Mouse (Mus musculus) lung, postnatal 14 days (tissue): ENCODE data around the gene Flvcr1.
A peak's percentile ranks its signal among the peaks of the same experiment; 100 is the strongest.
"Not testable (repeated sequence)": the region's sequence is repeated elsewhere in the genome, so short reads cannot be mapped to it uniquely, and the experiment has no call there.

ENCODE experiments used
- DNase-seq: peaks from one replicate; pipeline ENCODE4 v3.0.0; 2021

Gene Flvcr1

DNA sequence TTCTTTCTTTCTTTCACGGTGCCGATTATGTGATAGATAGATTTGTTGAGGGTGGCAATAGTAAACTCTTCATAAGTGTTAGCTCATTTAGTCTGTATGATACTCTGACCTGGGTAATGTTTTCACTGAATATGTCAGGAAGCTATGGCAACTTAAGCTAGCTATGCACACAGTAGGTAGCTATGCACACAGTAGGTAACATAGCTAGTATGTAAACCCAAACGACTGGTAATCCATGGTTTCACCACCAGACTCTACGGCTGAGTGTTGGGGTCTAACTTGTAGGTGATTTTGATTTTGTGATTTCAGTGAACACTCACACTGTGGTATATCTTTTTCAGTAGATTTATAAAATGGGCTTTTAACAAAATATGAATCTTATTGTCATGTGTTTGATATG lies 12.0 kb upstream of the Flvcr1 start:
- no peak for DNase-seq

GRCm38 (mm10) chr1:191036554-191037334 lies 10.8 kb upstream of the Flvcr1 start, which contains the start of gene Spata45:
TSS of gene Spata45 (plus strand) at chr1:191036639.
- DNase-seq, result no peak

- DNase-seq, result no peak
Observed at GRCm38 (mm10) chr1:191035649-191036048, 9.7 kb upstream of the Flvcr1 start.

DNA sequence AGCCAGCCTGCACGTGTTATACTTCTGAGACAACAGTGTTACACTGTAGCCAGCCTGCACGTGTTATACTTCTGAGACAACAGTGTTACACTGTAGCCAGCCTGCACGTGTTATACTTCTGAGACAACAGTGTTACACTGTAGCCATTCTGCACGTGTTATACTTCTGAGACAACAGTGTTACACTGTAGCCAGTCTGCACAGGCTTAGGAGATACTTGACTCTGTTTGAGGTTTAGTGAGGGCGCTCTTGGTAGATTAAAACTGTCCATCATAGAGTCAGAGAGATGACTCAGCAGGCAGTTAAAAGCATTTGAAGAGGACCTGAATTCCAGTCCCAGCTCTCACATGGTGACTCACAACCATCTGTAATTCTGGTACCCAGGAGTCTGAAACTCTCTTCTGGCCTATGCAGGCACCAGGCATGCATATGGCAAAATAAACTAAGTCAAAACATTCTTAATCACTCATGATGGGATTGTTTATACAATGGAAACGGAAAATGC lies 5.0 kb upstream of the Flvcr1 start:
- DNase-seq, result not testable (repeated sequence)

DNA sequence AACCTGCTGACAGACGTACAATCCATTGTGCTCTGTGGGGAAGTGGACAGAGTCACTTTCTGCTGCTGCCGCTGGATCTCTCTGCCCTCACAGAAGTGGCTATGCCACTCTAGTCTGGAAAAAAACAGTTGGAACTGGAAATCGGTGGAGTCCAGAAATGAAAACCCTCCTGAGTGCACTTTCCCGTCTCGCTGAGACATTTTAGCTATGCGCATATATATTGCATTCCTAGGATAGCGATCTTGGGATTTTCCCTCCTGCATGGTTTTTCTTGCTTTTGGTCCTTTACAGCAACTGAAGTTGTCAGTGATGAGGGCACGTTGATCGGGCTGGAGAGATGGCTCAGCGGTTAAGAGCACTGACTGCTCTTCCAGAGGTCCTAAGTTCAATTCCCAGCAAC lies 4.2 kb upstream of the Flvcr1 start:
- no peak for DNase-seq

DNA sequence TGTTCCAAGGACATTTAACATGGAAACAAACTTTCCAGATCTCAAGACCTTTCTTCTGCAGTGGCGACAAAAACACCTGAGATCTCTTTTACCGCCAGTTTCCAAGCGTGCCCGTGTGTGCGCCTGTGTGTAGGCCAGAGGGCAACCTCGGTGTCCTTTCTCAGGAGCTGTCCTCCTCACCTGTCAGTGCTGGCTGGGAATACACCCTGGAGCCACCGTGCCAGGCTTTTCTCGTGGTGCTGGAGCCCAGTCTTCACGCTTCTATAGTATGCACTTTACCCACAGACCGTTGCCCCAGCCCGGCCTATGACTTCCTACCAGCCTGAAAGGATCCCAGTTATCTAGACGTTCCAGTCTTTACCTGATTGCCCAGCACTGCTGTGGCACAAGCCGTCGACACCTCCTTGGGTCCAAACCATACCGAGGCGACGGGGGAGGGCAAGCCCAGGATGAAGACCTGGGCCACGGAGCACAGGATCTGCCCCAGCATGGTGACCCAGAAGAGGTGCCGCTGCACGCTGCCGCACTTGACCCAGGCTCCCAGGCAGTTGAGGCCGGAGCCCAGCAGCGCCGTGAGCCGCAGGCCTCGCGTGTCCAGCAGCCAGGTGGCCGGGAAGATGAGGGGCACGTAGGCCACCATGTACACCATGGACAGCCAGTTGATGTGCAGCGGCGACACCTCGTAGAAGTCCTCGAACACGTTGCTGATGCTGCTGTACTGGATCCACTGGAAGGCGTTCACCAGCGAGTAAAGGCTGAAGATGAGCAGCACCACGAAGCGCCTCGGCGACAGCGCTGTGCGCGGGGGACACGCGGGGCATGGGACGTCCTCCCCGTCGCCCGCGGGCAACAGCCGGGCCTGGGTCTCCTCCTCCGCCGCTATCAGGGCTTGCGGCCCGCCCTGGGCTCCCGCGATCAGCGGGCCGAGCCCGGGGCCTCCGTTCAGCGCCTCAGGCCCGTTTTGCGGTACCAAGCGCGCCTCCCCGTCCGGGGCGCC lies 644 bp downstream of the Flvcr1 start:
- peak; percentile 26 for DNase-seq

- DNase-seq, result not testable (repeated sequence)
Observed at GRCm38 (mm10) chr1:191023806-191024205, 2.2 kb downstream of the Flvcr1 start.

DNA sequence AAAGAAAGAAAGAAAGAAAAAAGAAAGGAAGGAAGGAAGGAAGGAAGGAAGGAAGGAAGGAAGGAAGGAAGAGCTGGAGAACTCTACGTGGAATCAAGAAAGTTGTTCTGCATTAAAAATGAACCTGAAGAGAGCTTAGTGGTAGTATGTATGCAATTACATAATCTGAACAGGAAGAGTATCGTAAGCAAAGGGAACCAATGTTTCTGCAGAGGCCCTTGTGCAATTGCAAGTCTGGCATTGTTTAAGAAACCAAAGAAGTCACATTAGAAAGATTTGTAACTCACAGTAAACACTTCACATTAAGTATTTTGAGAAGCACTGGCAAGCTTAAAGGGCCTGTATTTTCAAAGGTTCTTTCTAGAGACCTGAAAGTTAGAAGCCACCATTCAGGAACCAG lies 2.8 kb downstream of the Flvcr1 start:
- DNase-seq, result no peak

- DNase-seq, result no peak
Observed at GRCm38 (mm10) chr1:191021016-191021415, 4.9 kb downstream of the Flvcr1 start.

DNA sequence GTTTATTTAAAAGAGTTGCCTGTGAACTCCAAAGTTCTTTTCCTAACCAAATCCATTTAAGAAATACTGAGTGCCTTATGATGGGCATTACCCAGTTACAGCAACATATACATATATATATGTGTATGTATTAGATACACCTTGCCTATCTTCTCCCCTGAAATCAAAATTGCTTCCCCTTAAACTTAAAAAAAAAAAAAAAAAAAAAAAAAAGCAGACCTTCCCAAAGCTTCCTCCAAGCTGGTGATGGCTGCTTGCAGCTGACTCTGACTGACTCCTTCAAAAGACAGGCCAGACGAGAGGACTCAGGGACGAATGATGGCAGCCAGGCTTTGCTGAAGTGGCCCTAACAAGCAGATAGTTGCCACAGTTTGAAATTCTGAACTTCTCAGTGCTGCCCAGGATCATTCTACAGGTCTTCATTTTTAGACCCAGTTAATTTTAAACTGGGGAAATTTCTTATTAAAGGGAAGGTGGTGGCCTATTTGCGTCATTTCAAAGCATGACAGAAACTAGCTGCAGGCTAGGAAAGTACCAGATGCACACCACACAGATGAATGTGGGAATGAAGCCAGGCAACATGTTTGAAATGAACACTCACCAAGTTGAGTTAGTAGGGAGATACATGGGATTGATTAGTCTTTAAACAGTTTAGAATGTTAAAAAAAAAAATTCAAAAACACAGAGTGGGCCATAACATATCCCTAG lies 5.6 kb downstream of the Flvcr1 start:
- no peak for DNase-seq

GRCm38 (mm10) chr1:191019803-191020202 lies 6.2 kb downstream of the Flvcr1 start:
- DNase-seq, result no peak

GRCm38 (mm10) chr1:191014271-191014670 lies 11.7 kb downstream of the Flvcr1 start:
- DNase-seq, result no peak

GRCm38 (mm10) chr1:191008707-191009106 lies 17.3 kb downstream of the Flvcr1 start:
- DNase-seq, result no peak

DNA sequence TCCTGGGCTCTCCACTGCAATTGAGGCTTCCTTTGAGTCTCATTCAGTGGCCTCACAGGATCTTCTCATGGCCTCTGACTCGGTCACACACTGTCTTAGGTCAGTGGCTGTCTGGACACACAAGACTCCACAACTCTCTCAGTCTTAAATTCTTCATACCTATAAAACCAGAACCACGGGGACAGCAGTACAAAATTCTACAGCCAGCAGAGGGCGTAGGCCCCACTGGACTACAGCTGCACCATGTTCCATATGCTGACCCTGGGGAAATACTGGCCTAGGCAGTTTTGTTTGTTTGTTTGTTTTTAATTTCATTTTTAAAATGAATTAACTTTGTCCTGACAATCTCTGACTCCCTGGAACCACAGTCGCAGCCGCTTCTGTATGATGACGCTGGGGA lies 23.8 kb downstream of the Flvcr1 start:
- DNase-seq, result peak; percentile 33

DNA sequence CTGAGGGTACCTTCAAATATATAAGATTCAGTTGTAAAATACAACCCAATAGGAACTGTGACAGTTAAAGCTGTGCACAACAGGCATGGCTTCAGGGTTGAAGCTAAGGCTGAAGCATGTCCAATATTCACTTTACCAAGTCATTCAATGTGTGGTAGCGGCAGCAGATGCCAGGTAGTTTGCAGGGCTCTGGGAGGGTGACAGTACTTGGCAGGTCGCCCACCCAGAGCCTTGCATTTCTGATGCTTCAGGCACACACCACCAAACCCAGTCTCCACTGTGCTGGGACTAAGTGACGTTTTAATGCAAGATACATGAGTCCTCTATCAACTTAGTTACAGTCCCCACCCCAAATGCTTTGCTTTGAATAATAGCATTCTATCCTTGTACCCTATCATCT lies 25.3 kb downstream of the Flvcr1 start:
- DNase-seq, result no peak

DNA sequence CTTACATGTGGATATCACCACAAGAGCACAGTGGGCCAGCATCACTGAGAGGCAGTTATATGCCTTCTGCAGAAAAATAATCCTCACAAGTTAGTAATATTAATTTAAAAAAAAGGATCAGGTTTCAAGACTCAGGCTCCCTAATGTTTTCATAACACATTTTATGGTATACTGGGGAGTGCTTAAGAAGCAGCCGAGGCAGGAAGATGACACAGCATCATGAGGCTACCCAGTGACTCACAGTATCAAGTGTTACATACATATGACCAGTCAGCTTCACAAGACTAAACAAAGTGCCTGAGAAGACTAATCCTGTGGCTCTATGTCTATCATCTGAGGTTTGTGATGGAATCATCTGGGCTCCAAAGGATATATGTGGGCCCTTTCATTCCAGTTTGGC lies 27.9 kb downstream of the Flvcr1 start:
- no peak for DNase-seq

DNA sequence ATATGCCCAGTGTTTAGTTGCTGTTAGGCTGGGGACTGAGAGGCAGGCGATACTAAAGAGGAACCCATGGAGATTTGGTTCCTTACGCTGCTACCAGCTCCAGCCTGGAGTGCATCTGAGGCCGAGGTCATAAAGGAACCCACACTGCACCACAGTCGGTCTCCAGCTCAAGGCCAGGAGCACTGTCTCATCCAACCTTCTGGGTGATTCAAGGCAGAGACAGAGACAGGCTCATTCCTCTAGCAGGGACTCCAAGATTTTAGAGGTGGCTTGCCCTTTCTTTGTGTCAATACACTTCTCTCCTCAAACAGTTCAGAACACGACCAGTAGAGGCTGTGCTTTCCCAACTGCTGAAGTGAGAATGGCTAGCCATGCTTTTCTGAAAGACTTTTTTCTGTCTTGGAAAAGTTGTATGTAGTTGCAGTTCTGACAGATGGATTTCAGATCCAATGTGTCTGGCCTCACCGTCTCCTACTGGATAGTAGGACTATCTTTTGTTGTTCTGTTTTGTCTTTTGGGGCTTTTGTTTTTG lies 29.5 kb downstream of the Flvcr1 start:
- no peak for DNase-seq

DNA sequence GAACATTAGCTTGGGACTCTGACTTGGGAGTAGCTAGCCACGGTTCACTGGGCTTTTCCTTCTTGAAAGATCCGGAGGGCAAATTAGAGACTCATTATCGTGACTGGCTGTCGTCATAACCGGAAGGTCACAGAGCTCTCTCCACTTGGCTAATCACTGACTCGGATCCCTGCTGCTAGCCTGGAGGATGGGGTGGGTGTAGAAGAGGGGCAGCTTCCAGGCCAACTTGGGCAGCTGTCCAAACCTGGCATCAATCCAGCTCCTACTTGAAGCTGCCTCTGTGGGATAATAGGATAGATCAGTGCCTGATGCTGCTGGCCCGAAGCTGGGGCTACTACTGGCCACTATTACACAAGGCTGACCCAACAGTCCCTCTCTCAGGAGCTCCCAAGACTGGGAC lies 30.4 kb downstream of the Flvcr1 start:
- DNase-seq, result peak; percentile 67

- DNase-seq, result no peak
Observed at GRCm38 (mm10) chr1:190989437-190990082, 36.4 kb downstream of the Flvcr1 start.

- DNase-seq, result no peak
Observed at GRCm38 (mm10) chr1:190981412-190981811, 44.5 kb downstream of the Flvcr1 start.

- DNase-seq, result no peak
Observed at GRCm38 (mm10) chr1:190980470-190980869, 45.5 kb downstream of the Flvcr1 start.

DNA sequence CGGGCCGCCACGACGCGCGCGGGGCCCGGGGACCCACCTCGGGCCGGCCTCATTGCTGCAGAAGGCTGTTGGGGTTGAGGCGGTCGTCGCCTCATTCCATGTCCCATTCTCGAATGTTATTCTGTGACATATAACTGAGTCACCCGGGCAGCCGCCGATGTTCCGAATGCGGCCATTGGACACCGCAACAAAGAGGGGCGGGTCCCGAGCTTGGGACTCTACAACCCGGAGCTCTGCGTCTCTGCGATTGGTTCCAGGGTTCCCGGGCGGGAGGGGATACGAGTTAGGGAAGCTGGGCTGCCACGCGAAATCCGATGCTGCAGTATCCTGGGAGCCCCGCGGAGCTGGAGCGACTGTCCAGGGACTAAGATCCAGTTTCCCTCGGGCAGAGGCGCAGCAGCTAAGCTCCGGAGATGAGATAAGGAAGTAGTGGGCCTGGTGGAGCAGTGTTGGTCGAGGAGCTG lies 46.8 kb downstream of the Flvcr1 start, which contains the start of gene Vash2:
TSS of gene Vash2 (minus strand) at position 197 of the 464 bp plus-strand sequence.
- DNase-seq, result peak; percentile 76
